Mouse (Mus musculus) gastrocnemius, postnatal 10 days (tissue): ENCODE measurements around the gene Rabepk. TPM values are rescaled to one million over a fixed set of nuclear protein-coding genes. Genes with fewer than 3 reads are reported as not detected.
A peak's percentile ranks its signal among the peaks of the same experiment; 100 is the strongest.
"Not testable (repeated sequence)": the region's sequence is repeated elsewhere in the genome, so short reads cannot be mapped to it uniquely, and the experiment has no call there.

Experiments
- DNase-seq: peaks from one replicate; pipeline ENCODE4 v3.0.0; 2021; ENCODE audit warnings: mixed read lengths
- total RNA-seq, 2 experiments: library from RNA; stranded (reverse); gene quantifications; 2 replicates each; pipeline ENCODE4 v1.2.3; 2021

Rabepk gene
- total RNA-seq, 2 experiments from 2014 or later, result 8.8 to 10.0 TPM

- no peak for DNase-seq
These were observed 5.1 kb upstream of the Rabepk start for GRCm38 (mm10) chr2:34804815-34805214.

- DNase-seq, result no peak
These were observed 4.5 kb upstream of the Rabepk start for GRCm38 (mm10) chr2:34804172-34804571.

- no peak for DNase-seq
These were observed 4.0 kb upstream of the Rabepk start for GRCm38 (mm10) chr2:34803746-34804145.

- DNase-seq, result not testable (repeated sequence)
These were observed 3.0 kb upstream of the Rabepk start for GRCm38 (mm10) chr2:34802565-34803245.

- peak; percentile 94 for DNase-seq
These were observed 2.1 kb upstream of the Rabepk start for GRCm38 (mm10) chr2:34801516-34802482.

GRCm38 (mm10) chr2:34800371-34800770 lies 659 bp upstream of the Rabepk start:
- no peak for DNase-seq

GRCm38 (mm10) chr2:34795426-34795825 lies 4.3 kb downstream of the Rabepk start:
- DNase-seq, result no peak

- no peak for DNase-seq
These were observed 5.2 kb downstream of the Rabepk start for GRCm38 (mm10) chr2:34794511-34794910.

- DNase-seq, result not testable (repeated sequence)
These were observed 7.2 kb downstream of the Rabepk start for GRCm38 (mm10) chr2:34792543-34792942.

GRCm38 (mm10) chr2:34790282-34790681 lies 9.4 kb downstream of the Rabepk start:
- no peak for DNase-seq

GRCm38 (mm10) chr2:34784085-34784484 lies 15.6 kb downstream of the Rabepk start:
- no peak for DNase-seq

- no peak for DNase-seq
These were observed 16.4 kb downstream of the Rabepk start for GRCm38 (mm10) chr2:34783064-34784020.

GRCm38 (mm10) chr2:34777237-34777868 lies 22.4 kb downstream of the Rabepk start:
- no peak for DNase-seq

GRCm38 (mm10) chr2:34774493-34774892 lies 25.2 kb downstream of the Rabepk start:
- DNase-seq, result no peak

GRCm38 (mm10) chr2:34773673-34774072 lies 26.0 kb downstream of the Rabepk start:
- no peak for DNase-seq

GRCm38 (mm10) chr2:34772252-34773235 lies 27.2 kb downstream of the Rabepk start:
- no peak for DNase-seq

GRCm38 (mm10) chr2:34771368-34772226 lies 28.1 kb downstream of the Rabepk start, which contains the start of gene Hspa5:
Gene Hspa5, plus strand, starts transcription at chr2:34771970.
- peak; percentile 95 for DNase-seq

GRCm38 (mm10) chr2:34770951-34771350 lies 28.8 kb downstream of the Rabepk start:
- DNase-seq, result no peak

GRCm38 (mm10) chr2:34770049-34770448 lies 29.7 kb downstream of the Rabepk start:
- DNase-seq, result no peak
